Mouse (Mus musculus) megakaryocyte progenitor cell, adult 5-6 weeks (primary cell): ENCODE results near the gene Ntrk3. TPM values are rescaled to one million over a fixed set of nuclear protein-coding genes. Genes with fewer than 3 reads are reported as not detected.
A peak's percentile ranks its signal among the peaks of the same experiment; 100 is the strongest.

Experiments used
- ATAC-seq: replicated peaks from 2 replicates; pipeline ENCODE4 v1.8.0; 2016; ENCODE audit warnings: mild to moderate bottlenecking, moderate TSS enrichment, inconsistent platforms; ENCODE audit not compliant: poor library complexity
- total RNA-seq, 2 experiments: library from RNA; stranded (forward) in 1 of 2; stranded (reverse) in 1 of 2; fragments of 157-497, 149-512 nt in 1 of 2; fragments of 200-1000 nt in 1 of 2; gene quantifications; 2 replicates each; pipeline versions ENCODE4 v1.2.3 to v1.2.4; 2015 to 2017

The Ntrk3 gene
- total RNA-seq, 2 experiments from 2014 or later, result not detected

DNA sequence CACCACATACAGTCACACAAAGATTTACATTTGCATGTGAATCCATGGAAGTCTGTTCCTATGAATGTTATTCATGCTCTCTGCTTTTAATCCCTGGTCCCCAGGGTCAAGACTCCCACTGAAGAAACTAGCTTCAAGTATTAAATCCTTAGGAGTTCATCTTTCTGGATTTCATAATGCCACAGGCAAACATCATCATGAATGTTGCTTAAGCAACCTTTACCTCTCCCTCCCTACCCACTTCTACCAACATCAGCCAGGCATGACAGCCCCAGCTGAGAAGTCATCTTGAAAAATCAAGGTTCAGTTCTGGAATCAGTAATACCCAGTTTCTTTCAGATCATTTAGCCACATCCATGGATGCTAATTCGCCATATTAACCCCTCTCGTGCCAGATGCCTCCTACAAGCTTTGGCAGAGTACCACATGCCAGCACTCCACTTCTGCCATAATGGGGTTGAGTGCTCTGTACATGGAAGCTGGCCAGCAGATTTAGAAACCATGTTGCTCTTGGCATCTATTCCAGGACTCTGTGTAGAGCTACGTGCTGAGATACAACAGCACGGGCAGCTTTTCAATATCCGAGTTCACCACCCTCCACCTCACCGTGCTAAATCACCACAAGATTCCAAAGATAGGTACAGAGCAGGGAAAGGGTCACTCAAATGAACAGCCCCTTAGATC, 287.8 kb downstream of the Ntrk3 start:
- no peak for ATAC-seq

DNA sequence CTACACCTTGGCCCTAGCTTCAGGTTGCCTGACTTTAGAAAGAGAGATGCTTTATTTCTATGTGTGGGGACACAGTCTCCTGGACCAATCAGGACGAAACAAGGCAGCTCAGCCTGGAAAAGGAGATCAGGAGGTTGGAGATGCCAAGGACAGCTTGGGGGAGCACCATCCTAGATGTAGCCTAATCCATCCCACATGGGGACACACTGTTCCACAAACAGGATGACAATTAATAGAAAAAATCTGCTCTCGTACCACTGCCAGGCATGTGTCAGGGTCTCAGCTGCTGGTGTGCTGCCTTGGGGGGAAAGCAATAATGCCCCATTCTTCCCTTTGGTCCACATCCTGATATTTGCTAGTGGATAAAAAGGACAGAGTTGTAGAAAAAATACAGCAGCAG, 289.0 kb downstream of the Ntrk3 start:
- no peak for ATAC-seq

DNA sequence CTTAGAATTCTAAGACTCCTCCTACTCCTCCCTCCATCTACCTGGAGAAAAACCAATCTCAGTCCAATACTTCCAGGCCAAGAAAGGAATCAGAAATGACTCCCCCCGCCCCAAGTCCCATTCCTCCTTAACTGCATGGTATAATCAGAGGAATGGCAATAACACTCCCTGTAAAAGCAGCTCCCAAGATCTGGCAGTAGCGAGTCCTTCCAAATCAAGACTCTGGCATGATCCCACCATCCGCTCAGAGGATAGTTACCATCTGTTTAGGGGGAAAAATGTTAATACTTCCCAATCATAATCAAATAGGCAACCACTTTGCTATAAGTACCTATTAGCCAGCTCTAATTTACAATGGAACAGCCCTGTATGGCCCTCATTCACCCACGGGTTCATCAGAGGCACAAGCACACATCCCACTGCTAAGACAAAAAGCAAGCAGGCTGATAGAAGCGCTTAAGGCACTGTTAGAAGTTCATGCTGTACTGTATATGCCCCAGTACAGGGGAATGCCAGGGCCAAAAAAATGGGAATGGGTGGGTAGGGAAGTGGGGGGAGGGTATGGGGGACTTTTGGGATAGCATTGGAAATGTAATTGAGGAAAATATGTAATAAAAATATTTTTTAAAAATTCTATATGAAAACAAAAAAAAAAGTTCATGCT, 294.3 kb downstream of the Ntrk3 start:
- ATAC-seq, result no peak

DNA sequence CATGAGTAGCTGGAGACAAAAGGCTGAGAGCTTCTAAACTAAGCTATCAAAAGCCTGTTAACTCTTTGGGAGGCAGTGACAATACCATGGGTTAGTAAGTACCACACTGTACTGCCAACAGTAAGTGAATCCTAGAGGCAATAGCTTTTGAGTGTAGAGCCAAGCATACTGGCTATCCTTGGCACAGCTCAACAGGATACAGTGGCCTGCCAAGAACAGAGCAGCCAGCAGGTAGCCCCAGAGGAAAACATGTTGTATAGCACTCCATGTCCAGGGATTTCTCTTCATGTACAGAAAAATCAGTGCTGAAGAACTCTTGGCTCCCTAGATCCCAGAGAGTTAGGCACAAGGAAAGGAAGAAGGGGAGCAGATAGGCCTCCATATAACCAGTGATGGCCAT, 296.1 kb downstream of the Ntrk3 start:
- ATAC-seq, result no peak

DNA sequence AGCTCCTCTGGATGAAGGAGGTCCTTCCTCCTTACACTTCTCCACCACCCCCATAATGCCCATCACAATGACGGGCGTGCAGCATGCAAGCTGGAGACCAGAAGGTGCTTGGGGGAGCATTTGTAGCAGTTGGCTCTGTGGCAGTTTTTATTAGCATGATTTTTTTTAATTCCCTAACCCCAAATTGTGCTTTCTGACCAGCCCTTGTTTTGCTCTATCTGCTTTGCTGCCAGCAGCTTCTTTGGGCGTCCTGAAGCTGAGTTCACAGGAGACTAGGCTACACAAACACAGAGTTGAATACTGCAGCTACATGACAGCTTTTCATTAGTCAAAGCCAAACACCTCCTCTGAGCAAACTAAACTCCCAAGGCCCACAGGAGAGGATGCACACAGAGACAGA, 296.9 kb downstream of the Ntrk3 start:
- ATAC-seq, result no peak

DNA sequence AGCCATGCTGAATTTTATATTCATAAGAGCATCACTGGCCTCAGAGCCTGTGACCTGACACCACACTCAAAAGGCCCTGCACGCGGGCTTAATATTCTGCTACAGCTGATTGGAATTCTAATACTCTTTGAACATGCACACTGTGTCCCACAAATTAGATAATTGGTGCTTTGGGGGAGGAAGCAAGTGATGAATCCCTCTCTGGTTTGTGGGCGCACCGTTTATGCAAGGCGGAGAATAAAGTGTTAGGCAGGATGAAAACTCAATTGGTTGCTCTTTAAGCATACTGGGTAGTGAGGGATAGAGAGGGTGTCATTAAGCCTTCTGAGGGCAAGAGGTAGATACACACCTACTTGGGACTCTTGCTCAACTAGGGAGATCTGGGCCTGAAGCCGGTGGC, 297.3 kb downstream of the Ntrk3 start:
- ATAC-seq, result no peak

DNA sequence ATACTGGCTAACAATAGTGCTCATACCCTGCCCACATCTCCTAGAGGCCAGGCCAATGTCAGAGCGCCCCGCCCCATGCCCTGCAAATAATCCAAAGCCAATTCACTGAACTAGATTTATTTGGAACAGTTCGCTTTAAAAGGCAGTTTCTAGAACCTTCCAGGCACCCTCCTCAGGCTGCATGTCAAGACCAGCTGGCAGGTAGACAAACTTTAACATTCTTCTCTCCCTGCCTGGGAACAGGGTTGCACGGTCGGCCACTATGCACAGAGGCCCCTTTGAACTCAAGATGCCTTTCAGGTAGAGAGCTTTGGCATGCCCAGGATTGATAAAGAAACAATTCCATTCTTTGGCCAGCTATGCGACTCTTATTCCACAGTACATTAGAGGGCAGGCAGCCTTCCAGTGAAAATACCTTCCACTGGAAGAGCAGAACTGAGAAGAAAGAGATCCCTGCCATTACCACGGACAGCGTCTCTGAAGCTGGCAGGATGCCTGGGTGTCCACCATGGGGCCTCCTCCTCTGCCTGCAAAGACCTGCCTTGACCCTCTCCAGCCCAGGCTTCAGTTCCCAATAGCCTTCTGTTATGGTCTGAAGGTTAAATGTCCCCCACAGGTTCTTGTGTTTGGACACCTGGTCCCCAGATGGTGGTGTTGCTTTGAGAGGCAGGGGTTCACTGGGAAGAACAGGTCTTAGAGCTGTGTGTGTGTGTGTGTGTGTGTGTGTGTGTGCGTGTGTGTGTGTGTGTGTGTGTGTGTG, 298.3 kb downstream of the Ntrk3 start:
- ATAC-seq, result no peak

DNA sequence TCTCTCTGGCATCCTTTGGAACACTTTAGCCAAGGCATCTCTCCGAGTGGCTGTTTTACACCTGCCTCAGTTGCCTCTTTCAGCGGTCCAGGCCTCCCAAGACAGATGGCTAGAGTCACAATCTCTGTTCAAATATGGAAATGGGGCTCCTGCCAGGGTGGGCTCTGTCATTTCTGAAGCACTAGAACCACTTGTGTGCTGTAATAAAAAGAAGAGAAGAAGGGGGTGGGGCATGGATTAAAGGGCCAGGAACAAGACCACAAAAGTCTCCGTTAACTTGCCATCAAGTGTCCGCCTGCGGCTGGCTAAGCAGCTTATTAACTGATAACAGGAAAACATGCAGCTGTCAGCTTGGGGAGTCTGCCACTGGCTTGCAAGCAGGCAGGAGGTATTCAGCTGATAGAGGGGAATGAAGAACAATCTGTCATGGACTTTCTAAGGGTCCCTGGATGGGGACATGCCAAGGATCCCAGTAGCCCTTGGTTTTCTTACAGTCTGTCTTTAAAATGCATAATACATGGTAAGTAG, 304.1 kb downstream of the Ntrk3 start:
- ATAC-seq, result no peak

DNA sequence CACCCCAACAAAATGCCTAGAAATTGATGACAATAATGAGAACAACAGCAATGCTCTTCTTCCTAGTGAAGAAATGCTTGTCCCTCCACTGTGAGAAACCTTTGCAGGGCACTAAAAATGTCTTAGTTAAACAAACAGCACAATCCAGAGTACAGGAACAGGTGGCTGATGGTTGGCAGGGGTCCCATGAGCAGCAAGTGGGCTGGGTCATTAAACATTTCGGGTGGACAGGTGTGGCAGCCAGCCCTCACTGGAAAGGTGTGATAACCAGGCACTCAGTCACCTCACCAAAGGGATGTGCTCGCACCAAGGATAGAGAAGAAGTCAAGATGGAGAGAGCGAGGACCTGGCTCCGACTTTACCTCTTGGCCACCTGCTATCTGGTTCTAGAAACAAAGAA, 306.2 kb downstream of the Ntrk3 start:
- ATAC-seq, result no peak

DNA sequence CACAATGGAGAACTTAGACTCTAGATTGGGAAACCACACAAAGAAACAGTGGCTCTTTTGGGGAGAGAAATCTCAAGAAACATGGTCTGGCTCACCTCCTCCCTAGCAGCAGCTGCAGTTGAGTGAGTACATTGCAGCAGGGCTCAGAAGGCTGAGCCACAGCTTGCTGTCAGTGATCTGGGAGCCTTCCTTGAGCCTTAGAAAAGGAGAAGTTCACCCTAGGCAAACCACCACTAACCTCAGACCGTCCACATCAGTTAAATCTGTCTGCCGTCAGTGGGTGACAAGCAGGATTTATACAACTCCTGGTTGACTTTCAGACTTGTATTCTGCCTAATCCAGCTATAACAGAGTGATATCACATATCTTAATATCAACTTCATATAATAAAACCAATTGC, 325.6 kb downstream of the Ntrk3 start:
- 0 out of 2 replicates have a peak, but pooled peaks have one; percentile 26 for ATAC-seq

DNA sequence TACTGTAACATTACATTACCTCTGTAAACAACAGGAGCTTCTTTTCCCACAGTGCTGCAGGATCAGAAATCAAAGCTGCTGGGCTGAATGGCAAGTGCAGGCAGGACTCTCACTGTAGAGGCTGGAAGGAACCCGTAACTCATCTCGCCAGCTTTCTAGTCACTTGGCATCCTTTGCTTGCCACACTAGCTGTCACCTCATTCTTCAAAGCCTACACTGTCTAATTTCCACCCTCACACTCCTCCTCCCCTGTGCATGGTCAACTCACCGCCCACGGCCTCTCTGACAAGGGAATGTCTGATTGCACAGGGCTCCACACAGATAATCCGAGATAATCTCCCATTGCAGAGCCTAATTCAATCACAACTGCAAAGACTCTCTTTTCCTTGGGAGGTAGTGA, 327.8 kb downstream of the Ntrk3 start:
- ATAC-seq, result no peak

DNA sequence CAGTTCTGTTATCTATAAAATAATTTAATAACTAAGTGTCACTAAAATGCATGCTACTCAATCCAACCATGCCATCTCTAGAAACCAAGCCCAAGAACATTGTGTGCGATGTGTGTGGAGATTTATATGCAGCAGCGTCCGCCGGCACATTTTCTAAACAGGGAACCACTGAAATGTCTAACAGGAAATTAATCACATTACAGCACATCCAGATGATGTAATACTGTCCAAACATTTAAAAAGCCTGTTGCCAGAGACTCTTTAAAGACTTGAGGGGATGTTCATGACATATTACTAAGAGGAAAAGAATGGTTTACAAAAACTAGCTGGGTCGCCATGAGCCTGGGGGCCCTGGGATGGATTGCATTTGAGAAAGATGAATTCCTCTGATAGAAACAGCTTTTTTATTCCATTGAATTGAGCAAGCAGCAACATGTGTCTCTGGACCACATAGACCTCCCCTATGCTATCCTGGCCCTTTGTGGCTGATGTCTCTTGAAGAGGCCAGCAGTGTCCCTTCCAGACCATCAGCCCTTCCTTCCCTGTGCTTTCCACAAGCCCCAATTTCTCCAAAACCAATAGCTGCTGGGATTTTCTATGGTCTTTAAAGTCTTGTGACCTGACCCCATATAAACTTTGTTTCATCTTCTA, 331.0 kb downstream of the Ntrk3 start:
- no peak for ATAC-seq

DNA sequence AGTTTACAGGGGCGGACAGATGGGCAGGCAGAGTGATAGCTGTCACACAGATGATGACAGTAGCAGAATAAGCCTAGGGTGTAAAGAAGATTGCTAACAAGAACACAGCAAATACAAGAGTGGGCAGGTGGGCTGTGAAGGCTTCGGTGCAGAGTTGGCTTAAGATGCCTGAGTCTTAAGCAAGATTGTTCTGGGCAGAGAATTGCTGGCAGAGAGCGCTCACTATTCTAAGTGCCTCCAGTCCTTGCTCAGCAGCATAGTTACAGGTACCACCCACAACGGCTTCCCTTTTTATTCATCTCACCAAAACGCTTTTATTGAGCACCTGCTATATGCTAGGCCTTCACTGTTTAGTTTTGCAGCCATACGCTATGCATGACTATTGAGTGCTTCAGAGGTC, 333.3 kb downstream of the Ntrk3 start:
- ATAC-seq, result no peak

DNA sequence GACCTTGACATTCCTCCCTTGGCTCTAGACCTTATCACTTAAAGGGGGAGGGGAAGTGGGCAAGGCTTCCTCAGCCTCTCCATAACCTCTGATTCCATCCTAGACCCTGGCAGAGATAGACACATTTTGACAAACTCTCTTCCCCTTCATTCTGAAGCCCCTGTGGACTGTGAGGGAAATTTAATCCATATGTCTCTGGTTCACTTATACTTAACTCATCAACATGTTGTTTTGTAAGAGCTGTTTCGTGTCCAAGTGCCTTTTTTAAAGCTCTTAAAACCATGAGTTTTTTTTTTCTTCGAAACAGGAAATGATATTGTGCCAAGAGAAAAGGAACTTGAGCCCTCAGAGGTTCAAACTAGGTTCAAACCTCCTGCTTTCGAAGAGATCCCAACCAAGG, 335.3 kb downstream of the Ntrk3 start:
- no peak for ATAC-seq

DNA sequence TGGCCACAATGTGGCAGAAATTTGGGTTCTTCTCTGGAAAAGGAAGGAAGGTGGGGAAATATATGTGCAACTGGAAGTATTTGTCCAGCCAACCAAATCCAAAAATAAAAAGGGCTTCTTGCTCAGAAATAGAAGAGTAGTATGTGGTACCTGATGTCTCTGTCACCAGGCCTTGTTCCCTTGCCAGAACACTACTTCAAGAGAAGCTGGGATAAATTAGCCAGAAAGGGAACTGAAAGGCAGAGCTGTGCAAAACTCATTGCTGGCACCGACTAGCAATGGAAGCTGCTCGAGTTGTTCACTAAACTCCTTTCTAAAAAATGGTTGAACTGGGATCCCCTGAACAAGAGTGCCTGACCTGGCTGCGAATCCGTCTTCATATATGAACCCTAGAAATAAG, 337.6 kb downstream of the Ntrk3 start:
- no peak for ATAC-seq

DNA sequence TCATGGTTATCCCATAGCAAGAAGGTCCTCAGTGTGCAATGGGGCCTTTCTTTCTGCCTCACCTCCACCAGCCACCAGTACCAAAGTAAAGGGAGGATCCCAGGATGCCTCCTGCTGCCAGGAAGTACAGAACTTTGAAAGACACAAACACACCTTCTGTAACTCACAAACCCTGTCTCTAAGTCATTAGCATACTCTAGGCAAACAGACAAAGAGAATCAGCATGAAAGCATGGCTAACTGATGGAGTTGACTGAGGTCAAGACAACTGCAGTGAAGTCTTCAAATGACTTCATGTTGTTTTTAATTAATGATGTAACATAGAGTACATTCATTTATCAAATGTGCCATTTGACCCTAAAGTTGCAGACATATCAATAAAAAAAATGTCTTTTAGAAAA, 339.4 kb downstream of the Ntrk3 start:
- no peak for ATAC-seq

DNA sequence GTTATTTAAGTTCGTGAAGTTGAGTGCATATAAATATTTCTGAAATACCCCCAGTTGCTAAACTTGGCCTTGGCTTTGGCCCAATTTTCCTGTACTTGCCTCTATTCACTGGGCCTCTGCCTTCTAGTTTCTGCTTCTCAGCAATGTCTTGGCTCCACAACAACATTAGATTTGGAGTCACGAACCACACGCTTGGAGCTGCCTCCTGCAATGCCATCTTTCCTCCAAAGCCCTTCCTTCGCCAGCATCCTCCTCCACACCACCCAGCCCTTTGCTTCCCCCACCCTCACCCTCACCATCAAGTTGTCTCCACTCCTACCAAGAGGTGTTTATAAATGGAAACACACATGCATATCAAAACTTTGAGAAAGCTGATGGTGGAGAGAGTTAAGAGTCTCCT, 340.6 kb downstream of the Ntrk3 start:
- no peak for ATAC-seq

DNA sequence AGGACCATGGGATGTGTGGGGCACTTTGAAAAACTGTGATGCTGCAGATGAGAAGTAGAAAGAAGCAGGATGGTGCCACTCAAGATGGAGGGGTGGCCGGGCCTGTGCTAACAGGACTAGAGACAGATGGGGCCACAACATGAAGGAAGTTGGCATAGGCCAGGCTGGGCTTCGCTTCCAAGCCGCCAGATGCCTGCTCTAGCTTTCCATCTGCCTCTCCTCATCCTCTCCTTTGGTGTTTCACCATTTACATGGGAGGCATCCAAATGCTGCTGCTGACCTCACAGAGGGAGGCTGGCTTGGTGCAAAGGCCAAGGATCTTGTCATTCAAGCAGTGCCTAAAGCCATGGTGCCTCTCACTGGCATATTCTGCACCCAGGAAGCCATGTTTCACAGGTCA, 347.8 kb downstream of the Ntrk3 start:
- ATAC-seq, result no peak

DNA sequence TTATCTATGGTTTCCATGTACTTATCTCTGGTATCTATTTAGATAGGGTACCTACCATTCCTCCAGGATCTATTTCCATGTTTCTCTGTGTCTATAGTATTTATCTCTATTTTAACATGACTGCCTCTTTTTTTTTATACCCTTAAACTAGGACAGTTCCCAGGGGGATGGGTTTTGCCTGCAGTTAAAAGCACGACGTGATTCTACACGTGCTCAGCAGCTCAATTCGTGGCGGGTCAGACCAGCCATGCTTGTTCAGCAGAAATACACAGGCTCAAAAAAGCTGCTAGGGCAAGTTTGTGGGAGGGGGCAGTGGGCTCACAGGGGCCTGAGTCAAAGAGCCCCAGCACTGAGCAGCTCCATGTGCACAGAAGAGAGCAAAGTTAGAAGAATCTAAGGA, 349.7 kb downstream of the Ntrk3 start:
- ATAC-seq, result no peak

DNA sequence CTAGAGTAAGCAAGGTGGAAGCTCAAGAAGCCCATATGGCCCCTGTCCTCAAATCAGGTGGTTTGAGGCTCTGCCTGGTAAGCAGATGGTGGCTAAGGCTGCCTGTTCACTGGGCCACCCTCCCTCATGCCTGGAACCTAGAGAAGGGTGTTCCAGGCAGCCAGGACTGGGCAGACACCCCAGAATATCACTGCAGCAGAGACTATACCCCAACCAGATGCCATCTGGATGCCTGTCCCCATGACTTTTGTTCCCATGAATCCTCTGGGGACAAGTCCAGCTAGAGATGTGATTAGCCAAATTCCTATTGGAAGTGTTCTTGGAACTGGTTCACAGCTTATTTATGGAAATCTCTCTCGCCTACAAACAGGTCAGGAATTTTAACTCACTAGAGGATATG, 351.8 kb downstream of the Ntrk3 start:
- ATAC-seq, result no peak

DNA sequence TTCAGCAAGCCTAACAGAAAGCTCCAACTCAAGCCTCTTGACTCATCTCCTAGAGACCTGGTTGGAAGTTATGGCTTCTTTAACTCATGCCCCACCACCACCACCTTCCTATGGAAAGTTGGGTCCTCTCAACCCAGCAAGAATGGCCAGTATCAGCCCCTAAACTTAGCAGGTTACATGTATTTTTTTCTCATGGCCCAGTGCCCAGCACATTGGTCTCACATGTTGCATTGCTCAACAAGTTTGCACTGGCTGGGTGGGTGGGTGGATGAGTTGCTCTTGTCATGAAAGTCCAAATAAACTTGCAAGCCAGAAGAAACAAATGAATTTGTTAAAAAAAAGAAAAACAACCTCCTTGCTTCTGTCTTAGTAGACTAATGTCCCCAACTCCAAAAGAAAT, 353.7 kb downstream of the Ntrk3 start:
- no peak for ATAC-seq
